Mouse (Mus musculus): ENCODE measurements around the gene Igtp.
"Not testable (repeated sequence)": the region's sequence is repeated elsewhere in the genome, so short reads cannot be mapped to it uniquely, and the experiment has no call there.

The Igtp gene

DNA sequence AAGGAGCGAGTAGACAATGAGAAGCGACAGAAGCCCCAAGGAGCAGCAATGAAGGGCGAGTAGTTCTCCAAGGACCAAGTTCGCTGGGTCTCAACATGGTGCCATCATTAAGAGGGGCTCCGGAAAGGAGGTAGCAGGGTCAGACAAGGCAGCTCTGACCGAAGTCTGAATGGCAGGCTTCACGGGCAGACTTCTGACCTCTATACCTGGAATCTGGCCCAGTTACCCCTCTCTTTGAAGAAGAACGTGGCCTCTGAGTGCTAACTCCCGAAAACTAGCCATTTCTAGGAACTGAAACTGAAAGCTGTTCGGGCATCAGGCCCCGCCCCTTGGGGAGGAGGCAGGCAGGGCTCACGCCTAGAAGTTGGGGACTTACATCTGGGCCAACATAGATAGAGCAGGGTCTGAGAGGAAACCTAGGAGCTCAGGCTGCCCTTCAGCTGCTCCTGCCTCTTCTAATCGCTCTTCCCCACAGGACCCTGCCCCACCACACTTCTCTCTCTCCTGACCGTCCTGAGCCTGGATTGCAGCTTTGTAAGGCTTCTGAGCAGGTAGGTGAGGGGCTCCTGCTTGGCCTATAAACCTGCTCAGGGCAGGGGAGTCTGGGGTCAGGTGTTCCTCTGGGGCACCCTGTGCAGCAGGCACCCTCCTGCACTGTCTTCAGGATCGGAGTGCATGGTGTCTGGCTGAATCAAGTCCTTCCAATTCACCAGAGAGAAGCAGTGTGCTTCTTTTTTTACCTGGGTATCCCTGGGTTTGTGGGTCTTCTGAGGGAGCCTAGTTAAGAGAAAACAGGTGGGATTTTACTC lies at the start of gene Igtp, which contains the start of gene Irgm2:
Igtp (plus strand) TSS at position 328 of the 809 bp plus-strand sequence.
Irgm2 (plus strand) TSS at position 390 of the 809 bp plus-strand sequence.
- peak; percentile 28 to 43 for DNase-seq

DNA sequence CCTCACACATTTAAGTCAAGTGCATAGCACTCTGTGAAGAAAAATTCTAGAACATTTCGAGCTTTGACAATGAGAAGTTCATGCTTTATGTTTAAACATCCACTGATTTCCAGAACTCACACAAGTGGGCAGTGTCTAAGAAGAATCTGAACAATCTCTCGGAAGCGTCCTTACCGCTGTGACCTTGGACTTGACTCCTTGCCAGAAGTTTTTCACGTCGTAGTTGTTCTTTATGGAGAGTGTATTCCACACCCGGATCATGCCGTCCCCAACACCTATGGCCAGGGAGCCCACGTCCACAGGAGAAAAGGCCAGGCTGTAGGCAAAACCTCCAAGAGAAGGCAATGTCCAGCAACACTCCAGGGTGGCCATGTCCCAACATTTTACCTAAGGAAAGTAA lies 43.9 kb upstream of the Igtp start:
- no peak for DNase-seq

DNA sequence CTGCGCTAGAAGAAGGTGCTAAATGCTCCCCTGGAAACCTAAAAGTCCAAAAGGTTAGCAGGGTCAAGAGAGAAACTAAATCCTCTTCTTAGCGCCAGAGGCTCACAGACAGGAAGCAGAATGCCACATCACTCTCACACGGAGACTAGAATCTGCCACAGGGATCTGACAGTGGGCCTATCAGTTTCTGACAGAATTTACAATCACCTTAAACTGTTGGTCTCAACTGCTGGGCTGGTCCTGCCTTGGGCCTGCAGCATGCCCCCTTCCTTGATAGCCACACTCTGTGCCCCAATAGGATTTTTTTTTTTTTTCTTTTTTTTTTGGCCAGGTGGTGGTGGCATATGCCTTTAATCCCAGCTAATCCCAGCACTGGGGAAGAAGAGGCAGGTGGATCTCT lies 42.5 kb upstream of the Igtp start:
- DNase-seq, result no peak

DNA sequence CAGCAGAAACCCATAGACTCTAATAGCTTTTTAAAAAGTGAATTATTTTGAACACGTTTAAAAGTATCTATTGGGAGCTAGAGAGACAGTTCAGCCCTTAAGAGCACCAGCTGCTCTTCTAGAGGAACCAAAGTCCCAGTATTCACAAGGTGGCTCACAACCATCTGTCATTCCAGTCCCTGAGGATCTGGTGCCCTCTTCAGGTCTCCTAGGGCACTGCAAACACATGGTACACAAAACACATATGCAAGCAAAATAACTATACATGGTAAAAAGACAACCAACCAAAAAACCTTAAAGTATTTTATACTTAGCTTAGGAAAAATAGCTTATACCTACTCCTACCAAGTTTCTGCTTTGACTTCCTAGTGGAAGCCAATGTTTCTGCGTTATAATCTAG lies 34.3 kb upstream of the Igtp start:
- DNase-seq, result peak in 1 of 2 experiments; percentile 46

DNA sequence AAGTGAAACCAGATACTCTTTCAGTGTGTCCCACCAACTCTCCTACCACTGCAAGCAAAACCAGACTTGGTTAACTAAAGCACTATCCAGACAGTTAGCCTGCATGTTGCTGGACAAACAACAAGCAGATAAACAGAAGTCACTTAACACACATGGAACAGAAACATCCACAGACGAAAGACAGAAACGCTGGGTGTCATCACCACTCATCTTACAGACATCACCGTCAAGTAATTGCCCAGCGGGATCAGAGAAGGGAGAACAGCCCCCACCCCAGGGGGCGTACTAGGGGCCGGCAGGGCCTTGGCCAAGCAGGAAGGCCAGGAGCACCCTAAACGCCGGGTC lies 31.6 kb upstream of the Igtp start:
- DNase-seq, result no peak

DNA sequence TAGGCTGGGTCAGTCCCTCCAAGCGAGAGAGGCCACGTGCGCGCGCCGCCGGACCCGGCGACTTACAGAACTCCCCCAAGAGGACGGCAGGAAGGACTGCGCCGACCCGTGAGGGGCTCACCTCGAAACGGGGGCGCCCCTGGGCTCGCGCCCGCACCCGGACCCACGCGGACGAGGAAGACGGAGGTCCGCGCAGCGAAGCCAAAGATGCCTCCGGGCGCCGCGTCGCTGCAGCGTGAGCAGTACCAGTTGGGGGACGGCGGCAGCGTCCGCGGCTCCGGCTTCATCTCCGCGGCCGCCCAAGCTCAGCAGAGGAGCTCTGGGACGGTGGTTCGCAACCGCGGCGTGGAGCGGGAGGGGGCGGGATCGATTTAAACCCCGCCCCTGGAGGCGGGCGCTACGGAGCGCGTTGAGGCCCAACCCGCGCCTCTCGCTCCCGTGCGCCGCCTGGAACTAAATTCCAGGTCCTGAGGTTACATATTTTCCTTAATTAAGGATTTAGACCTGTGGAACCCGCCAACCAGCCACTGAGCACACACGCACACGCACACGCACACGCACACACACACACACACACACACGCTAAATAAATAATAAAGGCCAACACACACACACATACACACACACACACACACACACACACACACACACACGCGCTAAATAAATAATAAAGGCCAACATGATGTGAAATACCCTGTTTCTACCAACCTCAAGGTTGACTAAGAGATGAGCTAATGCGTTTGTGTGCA lies 31.0 kb upstream of the Igtp start, which contains the start of gene Gemin5:
Gemin5 (minus strand) TSS at position 373 of the 749 bp plus-strand sequence.
- DNase-seq, result peak; percentile 92 to 93

DNA sequence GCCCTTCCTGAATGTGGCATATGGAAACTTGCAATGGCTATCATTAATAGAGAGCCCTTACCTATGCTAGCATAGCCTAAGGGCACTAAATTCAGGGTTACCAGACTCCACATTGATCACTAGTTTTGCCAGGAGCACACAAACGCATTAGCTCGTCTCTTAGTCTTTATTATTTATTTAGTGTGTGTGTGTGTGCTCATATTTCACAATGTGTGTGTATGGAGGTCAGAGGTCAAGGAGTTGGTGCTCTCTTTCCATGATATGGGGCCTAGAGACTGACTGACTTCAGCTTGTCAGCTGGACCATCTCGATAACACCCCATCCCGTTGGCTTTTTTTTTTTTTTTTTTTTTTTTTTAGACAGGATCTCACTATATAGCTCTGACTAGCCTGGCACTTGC lies 29.7 kb upstream of the Igtp start:
- no peak for DNase-seq

DNA sequence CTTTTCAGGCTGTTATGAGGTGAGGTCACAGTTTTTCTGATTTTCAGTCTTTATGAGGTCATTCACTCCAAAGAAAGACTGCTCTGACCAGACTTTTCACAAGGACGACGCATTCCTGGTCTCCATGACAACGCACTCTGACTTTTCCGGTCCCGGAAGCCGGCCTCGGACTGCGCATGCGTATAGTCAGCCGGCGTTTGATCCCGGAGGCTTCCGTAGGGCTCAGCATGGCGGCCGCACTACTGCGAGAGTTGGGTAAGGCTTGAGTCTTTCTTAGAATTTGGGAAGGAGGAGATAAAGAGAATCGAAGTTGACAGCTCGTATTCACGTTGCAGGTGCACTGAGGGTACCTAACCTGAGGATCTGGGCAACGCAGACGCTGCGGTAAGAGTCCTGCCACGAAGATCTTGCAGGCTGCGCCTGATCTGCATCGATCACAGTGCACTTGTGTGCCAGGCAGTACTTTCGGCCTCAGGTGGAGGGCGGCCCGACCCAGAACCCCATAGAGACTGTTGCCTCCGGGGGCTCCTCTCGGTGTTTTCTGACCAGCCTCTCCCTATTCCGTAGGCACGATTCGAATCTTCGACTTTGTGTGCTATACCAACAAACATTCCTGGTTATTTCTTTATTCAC lies 27.8 kb upstream of the Igtp start, which contains the start of gene Mrpl22:
Mrpl22 (plus strand) TSS at position 203 of the 633 bp plus-strand sequence.
- DNase-seq, result peak; percentile 97 to 98

DNA sequence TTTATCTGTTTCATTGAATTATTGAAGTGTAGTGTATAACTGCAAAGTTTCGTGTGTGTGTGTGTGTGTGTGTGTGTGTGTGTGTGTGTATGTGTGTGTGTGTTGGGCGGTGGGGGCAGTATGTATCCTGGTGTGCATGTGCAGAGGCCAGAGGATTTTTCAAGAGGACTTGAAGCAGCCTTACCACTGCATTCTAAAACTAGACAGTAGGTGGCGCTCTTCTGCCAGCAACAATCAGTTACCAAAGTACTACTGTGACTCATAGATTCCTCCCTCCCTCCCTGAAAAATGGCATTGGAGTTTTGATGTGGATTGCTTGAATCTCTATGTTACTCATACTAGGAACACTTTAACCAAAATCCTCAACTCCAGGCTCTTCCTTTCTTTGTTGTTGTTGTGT lies 19.8 kb upstream of the Igtp start:
- peak; percentile 81 to 86 for DNase-seq

DNA sequence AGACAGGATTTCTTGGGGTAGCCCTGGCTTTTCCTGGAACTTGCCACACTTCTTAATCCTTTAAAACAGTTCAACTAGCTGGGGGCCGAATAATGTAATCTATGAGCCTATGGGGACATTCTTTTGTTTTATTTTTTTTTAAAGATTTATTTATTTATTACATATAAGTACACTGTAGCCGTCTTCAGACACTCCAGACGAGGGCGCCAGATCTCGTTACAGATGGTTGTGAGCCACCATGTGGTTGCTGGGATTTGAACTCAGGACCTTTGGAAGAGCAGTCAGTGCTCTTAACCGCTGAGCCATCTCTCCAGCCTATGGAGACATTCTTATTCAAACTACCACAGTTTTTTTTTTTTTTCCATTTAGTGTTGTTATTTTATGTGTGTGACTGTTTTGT lies 19.4 kb upstream of the Igtp start:
- DNase-seq, result not testable (repeated sequence)

DNA sequence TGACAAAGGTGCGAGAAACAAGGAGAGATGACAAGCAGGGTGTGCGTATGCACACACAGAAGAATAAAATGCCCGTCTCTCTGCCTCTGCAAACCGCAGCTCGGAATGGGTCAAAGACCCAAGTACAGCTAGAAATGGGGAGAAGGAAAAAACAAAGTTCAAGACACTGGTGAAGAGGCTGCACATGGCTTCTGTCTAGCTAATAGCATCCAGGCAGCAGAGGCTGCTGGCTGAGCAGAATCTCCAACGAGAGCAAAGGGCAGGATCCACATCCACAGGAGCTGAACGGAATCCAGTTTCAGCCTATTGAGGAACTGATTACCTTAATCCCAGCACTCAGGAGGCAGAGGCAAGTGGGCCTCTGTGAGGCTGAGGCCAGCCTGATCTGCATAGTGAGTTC lies 18.6 kb upstream of the Igtp start:
- DNase-seq, result no peak

DNA sequence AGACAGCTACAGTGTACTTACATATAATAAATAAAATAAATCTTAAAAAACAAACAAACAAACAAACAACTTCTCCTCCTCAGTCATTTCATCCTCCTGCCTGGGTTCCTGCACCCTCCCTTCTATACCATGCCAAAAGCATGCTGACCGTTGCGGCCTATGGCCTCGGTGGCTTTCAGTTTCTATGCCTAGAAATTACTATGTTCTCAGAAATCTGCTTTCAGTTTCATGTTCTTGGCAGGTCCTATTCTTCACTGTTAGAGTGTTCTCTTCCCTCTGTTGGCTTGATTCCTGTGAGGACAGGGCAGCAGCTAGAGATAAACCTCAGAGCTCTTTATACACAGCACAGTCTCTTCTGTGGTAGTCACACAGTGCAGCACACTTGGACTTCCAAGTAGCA lies 15.8 kb upstream of the Igtp start:
- no peak for DNase-seq

DNA sequence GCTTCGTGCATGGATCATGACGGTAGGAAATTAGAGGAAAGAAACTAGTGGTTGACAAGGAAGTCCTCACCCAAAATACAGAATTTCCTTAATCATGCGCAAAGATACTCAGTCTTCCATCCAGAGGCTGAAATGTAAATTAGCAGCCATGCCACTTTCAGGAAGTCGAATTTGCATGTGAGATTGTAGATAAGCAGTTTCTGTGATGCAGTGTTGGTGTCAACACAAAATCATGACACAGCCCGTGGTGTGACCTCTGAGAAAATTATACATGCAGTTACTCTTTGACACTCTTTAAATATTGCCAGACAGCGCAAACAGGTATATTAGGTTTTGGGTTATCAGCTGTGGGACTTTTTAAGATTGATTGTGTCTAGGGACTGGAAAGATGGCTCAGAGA lies 9.7 kb upstream of the Igtp start:
- DNase-seq, result no peak

DNA sequence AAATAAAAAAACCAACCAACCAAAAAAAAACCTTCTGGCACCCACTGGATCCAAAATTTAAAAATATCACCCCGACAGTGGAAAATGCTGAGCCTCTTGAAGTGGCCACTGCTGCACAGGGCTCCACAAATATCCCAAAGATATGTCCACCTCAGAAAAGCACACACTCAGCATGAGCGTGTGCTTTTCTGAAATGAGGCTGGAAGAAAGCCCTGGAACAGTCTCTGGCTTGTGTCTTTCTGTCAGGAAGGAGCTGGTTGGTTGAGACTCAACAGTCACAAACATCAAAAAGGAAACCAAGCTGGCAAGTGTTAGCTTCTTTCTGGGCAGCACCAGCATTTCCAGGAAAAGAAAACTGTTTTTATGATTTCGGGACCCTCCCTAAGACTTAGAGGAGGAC lies 6.0 kb upstream of the Igtp start:
- no peak for DNase-seq

DNA sequence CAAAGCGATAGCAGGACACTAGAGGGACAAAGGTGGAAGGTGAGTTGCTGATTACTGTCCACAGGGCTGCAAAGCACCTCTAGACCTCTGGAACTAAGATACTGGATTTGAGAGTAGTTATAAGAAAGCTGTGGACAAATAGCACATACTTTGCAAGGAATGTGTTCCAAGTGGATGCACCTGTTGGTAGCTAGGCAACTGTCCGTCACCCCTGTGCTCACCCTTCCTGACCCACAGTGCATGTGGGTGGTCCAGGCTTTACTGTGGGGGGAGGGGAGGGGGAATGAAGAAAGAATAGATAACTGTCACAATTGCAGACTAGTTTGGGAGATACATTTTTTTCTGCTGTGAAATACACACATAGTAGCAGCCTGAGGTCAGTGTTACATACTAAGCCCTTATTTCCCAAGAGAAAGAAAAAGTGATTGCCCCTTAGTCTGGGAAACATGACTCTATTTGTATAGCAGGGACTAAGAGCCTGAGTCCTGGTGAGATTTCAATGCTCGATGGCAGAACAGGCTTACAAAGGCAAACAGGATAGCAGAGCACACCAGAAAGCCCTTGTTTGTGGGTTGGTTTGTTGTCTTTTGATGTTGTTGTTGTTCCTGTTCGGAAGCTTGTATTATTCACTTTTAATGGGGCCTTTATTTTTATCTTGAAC lies 5.4 kb upstream of the Igtp start:
- no peak for DNase-seq

DNA sequence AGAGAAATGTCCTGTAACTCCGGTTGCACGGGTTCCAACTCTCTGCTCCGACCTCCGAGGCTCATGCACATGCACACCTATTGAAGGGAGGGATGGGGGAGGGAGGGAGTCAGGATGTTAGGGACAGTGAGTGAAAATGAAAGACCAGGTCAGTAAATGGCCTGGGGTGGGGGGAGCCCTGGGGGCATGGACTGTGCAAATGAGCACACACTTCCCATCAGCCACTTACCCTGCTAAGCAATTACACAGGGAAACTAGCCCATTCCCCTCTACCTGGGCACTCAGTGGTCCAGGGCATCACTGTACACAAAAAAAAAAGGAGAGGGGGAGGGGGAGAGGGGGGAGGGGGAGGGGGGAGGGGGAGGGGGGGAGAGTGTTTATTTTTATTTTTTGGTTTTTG lies 693 bp upstream of the Igtp start:
- DNase-seq, result no peak

DNA sequence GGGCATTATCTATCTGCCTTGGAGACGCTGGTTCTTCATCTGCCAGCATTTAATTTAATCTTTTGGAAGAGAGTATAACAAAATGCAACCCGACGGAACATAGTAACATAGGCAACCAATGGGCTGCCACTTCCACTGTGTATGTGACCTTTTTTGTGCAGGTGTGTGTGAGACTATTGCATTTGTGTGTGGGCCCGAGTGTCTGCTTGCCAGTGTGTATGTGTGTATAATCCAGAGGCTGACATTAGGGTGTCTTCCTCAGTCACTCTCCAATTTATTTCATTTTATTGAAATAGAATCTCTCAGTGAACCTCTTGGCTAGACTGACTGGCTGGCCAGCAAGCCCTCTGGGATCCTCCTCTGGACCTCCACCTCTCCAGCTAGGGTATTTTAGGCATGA lies 870 bp downstream of the Igtp start:
- no peak for DNase-seq

DNA sequence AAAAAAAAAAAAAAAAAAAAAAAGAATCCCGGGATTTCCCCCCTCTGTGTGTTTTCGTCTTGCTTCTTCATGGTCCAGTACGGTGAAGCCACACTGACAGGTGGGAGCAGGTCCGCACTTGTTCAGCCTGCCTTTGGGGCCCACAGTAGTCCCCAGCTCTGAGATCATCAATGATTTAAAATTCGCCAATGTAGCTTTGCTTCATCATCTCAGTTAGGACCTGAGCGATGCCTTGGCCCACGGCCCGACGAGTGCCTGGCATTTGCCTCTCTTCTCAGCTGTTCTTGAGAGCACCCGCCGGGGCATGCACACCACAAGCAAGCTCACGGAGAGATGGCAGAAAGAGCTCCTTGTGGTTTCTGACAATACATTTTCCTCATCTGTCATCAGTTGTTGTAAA lies 1.7 kb downstream of the Igtp start:
- peak; percentile 45 to 51 for DNase-seq

DNA sequence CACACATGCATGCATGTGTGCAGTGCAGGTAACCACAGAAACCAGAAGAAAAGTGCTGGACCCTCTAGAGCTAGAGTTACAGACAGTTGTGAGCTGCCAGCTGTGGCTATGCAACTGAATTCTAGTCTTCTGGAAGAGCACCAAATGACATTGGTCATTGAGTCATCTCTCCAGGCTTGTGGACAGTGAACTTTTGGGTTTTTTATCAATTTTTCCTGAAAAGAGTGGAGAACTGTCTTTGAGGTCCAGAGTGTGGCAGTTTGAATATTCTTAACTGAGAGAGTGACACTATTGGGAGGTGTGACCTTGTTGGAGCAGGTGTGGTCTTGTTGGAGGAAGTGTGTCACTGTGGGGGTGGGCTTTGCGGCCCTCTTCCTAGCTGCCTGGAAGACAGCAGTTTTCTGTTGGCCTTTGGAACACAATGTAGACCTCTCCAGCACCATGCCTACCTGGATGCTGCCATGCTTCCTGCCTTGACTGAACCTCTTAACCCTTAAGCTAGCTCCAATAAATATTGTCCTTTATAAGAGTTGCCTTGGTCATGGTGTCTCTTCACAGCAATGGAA lies 11.0 kb downstream of the Igtp start:
- DNase-seq, result no peak

DNA sequence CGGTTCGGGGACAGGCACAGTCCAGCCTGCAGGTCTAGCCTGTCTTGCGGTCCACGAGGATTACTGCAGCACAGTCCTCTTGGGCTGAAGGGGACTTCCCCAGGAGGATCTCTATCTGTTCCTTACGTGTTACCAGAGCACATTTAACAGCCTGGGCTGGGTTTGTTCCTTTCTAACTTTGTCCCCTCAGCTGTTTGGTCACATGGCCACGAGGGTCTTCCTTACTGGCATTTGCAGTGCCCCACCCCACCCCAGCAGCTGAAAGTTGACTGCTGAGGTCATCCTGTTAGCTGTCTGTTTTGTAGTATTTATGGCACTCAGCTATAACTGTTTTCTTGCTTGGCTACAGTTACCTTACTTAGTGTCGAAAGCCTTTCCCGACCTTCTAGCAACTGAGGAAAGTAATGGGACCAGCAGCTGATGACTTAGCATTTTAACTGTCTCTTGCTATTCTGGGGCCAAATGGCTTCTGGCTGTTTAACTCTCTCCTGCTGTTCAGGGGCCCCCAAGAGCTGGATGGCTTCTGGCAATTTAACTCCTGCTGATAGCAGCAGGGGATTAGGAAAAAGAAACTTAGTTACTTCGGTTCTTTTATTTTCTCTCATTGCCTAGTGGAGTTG lies 11.8 kb downstream of the Igtp start:
- no peak for DNase-seq

DNA sequence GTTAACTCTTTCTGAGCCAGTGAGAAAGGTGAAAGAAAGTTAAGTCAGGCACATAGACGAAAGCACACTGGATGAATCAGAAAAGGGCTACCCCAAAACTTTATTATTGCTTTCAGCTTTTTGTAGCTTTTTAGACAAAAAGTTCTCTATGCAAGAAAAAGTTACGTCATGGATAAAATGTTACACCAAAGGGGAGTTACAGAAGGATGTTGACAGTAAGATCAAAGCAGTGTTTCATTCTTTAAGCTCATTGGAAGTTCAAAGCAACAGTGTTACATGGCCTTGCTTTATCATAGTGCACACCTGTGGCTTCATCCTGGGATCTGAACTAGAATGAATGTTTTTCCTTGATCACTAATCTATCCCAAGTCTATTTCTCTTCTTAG lies 12.3 kb downstream of the Igtp start:
- DNase-seq, result no peak

DNA sequence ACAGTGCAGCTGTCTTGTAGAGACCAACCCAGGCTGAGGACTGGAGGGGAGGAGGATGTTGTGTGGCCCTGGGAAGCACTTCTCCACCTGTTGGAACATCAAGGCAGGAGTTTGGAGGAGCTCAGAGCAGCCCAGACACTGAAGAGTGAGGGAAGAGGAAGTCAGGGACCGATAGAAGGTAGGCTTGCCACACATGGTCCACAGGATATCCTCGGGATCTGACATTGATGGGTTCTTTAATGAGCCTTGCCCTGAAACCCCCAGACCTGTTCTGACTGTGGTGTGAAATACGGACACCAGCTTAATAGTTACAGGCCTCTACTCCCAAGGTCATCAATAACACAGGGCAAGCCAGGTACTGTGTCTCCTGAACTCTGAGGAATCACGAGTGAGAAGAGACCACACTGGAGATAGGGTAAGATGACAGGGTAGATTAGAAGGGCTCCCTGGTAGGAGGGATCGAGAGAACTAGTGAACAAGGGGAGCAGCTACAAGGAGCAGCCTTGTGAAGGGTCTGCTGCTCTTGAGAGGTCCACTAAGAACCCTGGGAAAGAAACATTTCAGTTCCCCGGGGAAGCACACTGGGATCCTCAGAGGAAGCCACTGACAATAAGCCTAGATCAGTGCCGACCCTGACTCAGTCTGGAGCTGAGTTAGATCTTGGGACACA lies 14.5 kb downstream of the Igtp start:
- DNase-seq, result no peak
